In genomic region chr5:124176726-124177132, GRCm38 (mm10) we compare ENCODE assay signal across 10 mouse cellular contexts.
DNase-seq lines count a peak whose midpoint lies in the region; ATAC-seq and TF ChIP-seq lines count a peak whose summit lies in the region.
"Had no signal": no experiment of that assay in that cellular context is flagged by ENCODE, and none has a peak within 500 bp of the region (broad histone marks: within the 10 kb centered on the region; RNA-seq: fewer than 3 reads in every experiment).

No protein-coding gene starts in this region.

- H3K27me3 ChIP-seq in kidney, postnatal 0 days (ENCODE audit: insufficient read depth, low read length): no peaks in the 10 kb centered on the region
- no peaks in the 10 kb centered on the region for H3K27me3 ChIP-seq in embryonic facial prominence, embryonic 10.5 days (replicated peaks; ENCODE audit: low read depth, poor library complexity, severe bottlenecking)
- H3K27me3 ChIP-seq in hindbrain, embryonic 16.5 days (replicated peaks; ENCODE audit: control insufficient read depth, insufficient read depth, low read length): no peaks in the 10 kb centered on the region
- no peaks in the 10 kb centered on the region for H3K27me3 ChIP-seq in midbrain, postnatal 0 days (ENCODE audit: insufficient read depth, low read length)

- WGBS in kidney, postnatal 0 days: 35% methylated on average over 7 of the region's 7 CpGs
- WGBS in embryonic facial prominence, embryonic 10.5 days: 19% methylated on average over 7 of the region's 7 CpGs
- WGBS in hindbrain, embryonic 16.5 days: 14% methylated on average over 7 of the region's 7 CpGs
- WGBS in midbrain, postnatal 0 days: 13% methylated on average over 7 of the region's 7 CpGs

- no peak overlapping the region for H3K4me3 ChIP-seq in kidney, postnatal 0 days (replicated peaks; ENCODE audit: low read depth, low read length)
- H3K4me3 ChIP-seq in embryonic facial prominence, embryonic 10.5 days: no peak overlapping the region; the same call in 1 of the 2 replicates
- no peak overlapping the region for H3K4me3 ChIP-seq in hindbrain, embryonic 16.5 days (ENCODE audit: low read length)
- H3K4me3 ChIP-seq in midbrain, postnatal 0 days (ENCODE audit: low read depth, low read length): no peak overlapping the region

- no peaks in the 10 kb centered on the region for H3K9me3 ChIP-seq in kidney, postnatal 0 days (replicated peaks; ENCODE audit: low read length)
- no peaks in the 10 kb centered on the region for H3K9me3 ChIP-seq in embryonic facial prominence, embryonic 10.5 days
- H3K9me3 ChIP-seq in hindbrain, embryonic 16.5 days (ENCODE audit: control insufficient read depth, low read length): no peaks in the 10 kb centered on the region
- no peaks in the 10 kb centered on the region for H3K9me3 ChIP-seq in midbrain, postnatal 0 days (ENCODE audit: low read length)

- TF ChIP-seq CTCF in kidney, postnatal 0 days (IDR thresholded peaks at IDR 0.05; ENCODE audit: low read depth): no peak
- no peak for TF ChIP-seq CTCF in midbrain, postnatal 0 days (IDR thresholded peaks at IDR 0.05)

- H3K4me2 ChIP-seq in kidney, postnatal 0 days (ENCODE audit: low read length): no peak overlapping the region
- no peak overlapping the region for H3K4me2 ChIP-seq in hindbrain, embryonic 16.5 days (ENCODE audit: low read length)
- no peak overlapping the region for H3K4me2 ChIP-seq in midbrain, postnatal 0 days (ENCODE audit: low read depth, low read length, poor library complexity, severe bottlenecking)
- H3K4me2 ChIP-seq: liver, embryonic 11.5 days had no signal

- ATAC-seq in kidney, postnatal 0 days (replicated peaks; ENCODE audit: low FRiP score, low read depth): peak; percentile 20; the same call in 1 of the 2 replicates
- ATAC-seq in hindbrain, embryonic 16.5 days: peak; percentile 76
- ATAC-seq in midbrain, postnatal 0 days (ENCODE audit: low FRiP score): peak; percentile 67; the same call in 1 of the 2 replicates
- no peak for ATAC-seq in megakaryocyte-erythroid progenitor cell, adult 5-6 weeks (replicated peaks; ENCODE audit: low FRiP score, low TSS enrichment, poor library complexity, severe bottlenecking)

- H3K36me3 ChIP-seq in kidney, postnatal 0 days (ENCODE audit: insufficient read depth, low read length): no peaks in the 10 kb centered on the region
- H3K36me3 ChIP-seq in embryonic facial prominence, embryonic 10.5 days (replicated peaks): no peaks in the 10 kb centered on the region
- H3K36me3 ChIP-seq in hindbrain, embryonic 16.5 days (ENCODE audit: control insufficient read depth, insufficient read depth, low read length): no peaks in the 10 kb centered on the region
- no peaks in the 10 kb centered on the region for H3K36me3 ChIP-seq in midbrain, postnatal 0 days (ENCODE audit: insufficient read depth, low read length)

- no peak overlapping the region for H3K9ac ChIP-seq in kidney, postnatal 0 days (ENCODE audit: low read depth, low read length)
- no peak overlapping the region for H3K9ac ChIP-seq in hindbrain, embryonic 16.5 days (ENCODE audit: low read depth, low read length)
- no peak overlapping the region for H3K9ac ChIP-seq in midbrain, postnatal 0 days (replicated peaks; ENCODE audit: low read length, poor library complexity, severe bottlenecking)

- H3K27ac ChIP-seq in kidney, postnatal 0 days: no peak overlapping the region
- 0 out of 2 replicates have a peak overlapping the region, but pooled peaks have one; percentile 25 for H3K27ac ChIP-seq in embryonic facial prominence, embryonic 10.5 days (replicated peaks)
- H3K27ac ChIP-seq in hindbrain, embryonic 16.5 days (ENCODE audit: low read depth, low read length): peak overlapping the region; percentile 30; the same call in 1 of the 2 replicates
- H3K27ac ChIP-seq in midbrain, postnatal 0 days (ENCODE audit: low read depth, low read length): no peak overlapping the region

- DNase-seq in kidney, postnatal 0 days (ENCODE audit: low spot score): no peak
- no peak for DNase-seq in kidney, postnatal 10 days
- peak; percentile 44 for DNase-seq in embryonic facial prominence, embryonic 10.5 days (ENCODE audit: low spot score)
- DNase-seq in midbrain, postnatal 0 days (ENCODE audit: low spot score): peak; percentile 79
- no peak for DNase-seq in right cerebral cortex, postnatal 14 days
- no peak for DNase-seq in layer of hippocampus, adult 9-11 months
- DNase-seq: retina, postnatal 1 day had no signal

- H3K4me1 ChIP-seq in kidney, postnatal 0 days (replicated peaks; ENCODE audit: insufficient read depth, low read length): peaks cover 10% of the 10 kb centered on the region; the same call in 1 of the 2 replicates
- H3K4me1 ChIP-seq in embryonic facial prominence, embryonic 10.5 days: peaks cover 37% of the 10 kb centered on the region
- peaks cover 16% of the 10 kb centered on the region for H3K4me1 ChIP-seq in hindbrain, embryonic 16.5 days (ENCODE audit: control insufficient read depth, insufficient read depth, low read depth, low read length)
- peaks cover 11% of the 10 kb centered on the region; the same call in 1 of the 2 replicates for H3K4me1 ChIP-seq in midbrain, postnatal 0 days (ENCODE audit: insufficient read depth, low read length)

Comparison
In these comparisons a context has a peak if more than half of its experiments do, and no peak if none do; other contexts are left out.
1. DNase-seq: peak in embryonic facial prominence, embryonic 10.5 days (single experiment) and midbrain, postnatal 0 days (single experiment); none in kidney, postnatal 0 days (single experiment), kidney, postnatal 10 days (single experiment), right cerebral cortex, postnatal 14 days (single experiment) and layer of hippocampus, adult 9-11 months (single experiment).
2. H3K27ac ChIP-seq: peak in embryonic facial prominence, embryonic 10.5 days (single experiment) and hindbrain, embryonic 16.5 days (single experiment); none in kidney, postnatal 0 days (single experiment) and midbrain, postnatal 0 days (single experiment).